Mouse (Mus musculus): Measurements from ENCODE around the gene Hspa1l.
"Not testable (repeated sequence)": the region's sequence is repeated elsewhere in the genome, so short reads cannot be mapped to it uniquely, and the experiment has no call there.

GRCm38 (mm10) chr17:34957291-34957690 is 15.2 kb upstream of the Hspa1l start:
- not testable (repeated sequence) for TF ChIP-seq CTCF, POLR2A (IDR thresholded peaks at IDR 0.05; ENCODE audit: insufficient read depth, low read depth, low read length)
